Mouse (Mus musculus) midbrain, embryonic 14.5 days (tissue): ENCODE results near the gene Paqr3. TPM values are rescaled to one million over a fixed set of nuclear protein-coding genes. Genes with fewer than 3 reads are reported as not detected.

ENCODE experiments used
- ATAC-seq: fragments of 200-750 bp; cut with Nextera tagmentation; 2 replicates; pipeline ENCODE4 v1.8.0; 2017; ENCODE audit warnings: moderate number of reproducible peaks, moderate library complexity; ENCODE audit not compliant: low FRiP score, low TSS enrichment
- DNase-seq: peaks from one replicate; pipeline ENCODE4 v3.0.0-alpha.2; 2015
- H3K27ac ChIP-seq: fragments of 300-500 bp; sonication (generic); replicated peaks from 2 replicates; pipeline ENCODE4 v1.5.1; 2014; ENCODE audit warnings: mild to moderate bottlenecking, low read depth, low read length, moderate library complexity
- H3K27me3 ChIP-seq: fragments of 300-500 bp; sonication (generic); 2 replicates; pipeline ENCODE4 v1.6.1; 2014; ENCODE audit warnings: low read length, control low read depth, mixed read lengths; ENCODE audit not compliant: control insufficient read depth, insufficient read depth
- H3K36me3 ChIP-seq: fragments of 300-500 bp; sonication (generic); 2 replicates; pipeline ENCODE4 v1.6.1; 2014; ENCODE audit warnings: low read length, control low read depth; ENCODE audit not compliant: control insufficient read depth, insufficient read depth
- H3K4me1 ChIP-seq: fragments of 300-500 bp; sonication (generic); 2 replicates; pipeline ENCODE4 v1.6.1; 2014; ENCODE audit warnings: mild to moderate bottlenecking, antibody characterized with exemption, low read length, control low read depth; ENCODE audit not compliant: control insufficient read depth, insufficient read depth
- H3K4me2 ChIP-seq: fragments of 300-500 bp; sonication (generic); 2 replicates; pipeline ENCODE4 v1.6.1; 2014; ENCODE audit warnings: mild to moderate bottlenecking, low read length, moderate library complexity
- H3K4me3 ChIP-seq: fragments of 300-500 bp; sonication (generic); replicated peaks from 2 replicates; pipeline ENCODE4 v1.5.1; 2014; ENCODE audit warnings: low read depth, low read length
- H3K9ac ChIP-seq: fragments of 300-500 bp; sonication (generic); replicated peaks from 2 replicates; pipeline ENCODE4 v1.6.1; 2014; ENCODE audit warnings: mild to moderate bottlenecking, low read length, moderate library complexity
- H3K9me3 ChIP-seq: fragments of 300-500 bp; sonication (generic); 2 replicates; pipeline ENCODE4 v1.6.1; 2016; ENCODE audit warnings: low read length, control low read depth, mixed read lengths; ENCODE audit not compliant: control insufficient read depth
- WGBS: fragments of 180-500 bp; shearing (Covaris S2); extraction: QIAGEN DNeasy Blood & Tissue Kit; methylation state at CpG from one replicate; pipeline ENCODE4 v1.1.7; 2014; 5-methylcytosine and 5-hydroxymethylcytosine counted together
- polyA plus RNA-seq: library from polyadenylated mRNA; unstranded; fragments of >200 nt; fragmentation: Nextera tagmentation; extraction: Ambion mirVana; gene quantifications from 2 replicates; pipeline ENCODE4 v1.2.1, GENCODE M21; 2014

Gene Paqr3
- polyA plus RNA-seq, 1 experiment from 2014 or later = 26.9 TPM

DNA sequence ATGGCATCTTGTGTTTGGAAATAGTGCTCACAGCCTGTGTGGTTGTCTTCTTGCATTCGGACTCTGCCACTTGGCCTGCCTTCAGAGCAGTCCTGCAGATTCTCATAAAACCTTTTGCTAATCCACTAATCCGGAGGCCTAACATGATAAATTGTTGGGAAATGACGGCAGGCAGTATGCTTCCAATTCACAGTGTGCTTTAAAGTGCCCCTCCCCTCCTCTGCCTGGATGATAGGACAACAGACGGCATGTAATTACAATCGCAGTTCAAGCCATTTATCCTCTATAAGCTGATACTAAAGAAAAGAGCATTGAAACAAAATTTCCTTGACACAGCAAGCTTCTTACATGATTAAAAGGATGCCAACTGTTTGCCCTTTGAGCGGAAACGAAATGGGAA is 33.7 kb downstream of the Paqr3 start:
- WGBS = 40% methylated on average over 7 of the region's 7 CpGs
- Histone ChIP-seq H3K9ac (no peak overlapping the region), H3K4me1 (0 out of 2 replicates have a peak, but pooled peaks cover 3% of the 10 kb centered on the region), H3K27me3 (no peaks in the 10 kb centered on the region), H3K4me3 (no peak overlapping the region), H3K27ac (no peak overlapping the region), H3K9me3 (no peaks in the 10 kb centered on the region), H3K36me3 (0 out of 2 replicates have a peak, but pooled peaks cover 4% of the 10 kb centered on the region), H3K4me2 (no peak overlapping the region)
- peak; percentile 42 for DNase-seq
- ATAC-seq = no peak

DNA sequence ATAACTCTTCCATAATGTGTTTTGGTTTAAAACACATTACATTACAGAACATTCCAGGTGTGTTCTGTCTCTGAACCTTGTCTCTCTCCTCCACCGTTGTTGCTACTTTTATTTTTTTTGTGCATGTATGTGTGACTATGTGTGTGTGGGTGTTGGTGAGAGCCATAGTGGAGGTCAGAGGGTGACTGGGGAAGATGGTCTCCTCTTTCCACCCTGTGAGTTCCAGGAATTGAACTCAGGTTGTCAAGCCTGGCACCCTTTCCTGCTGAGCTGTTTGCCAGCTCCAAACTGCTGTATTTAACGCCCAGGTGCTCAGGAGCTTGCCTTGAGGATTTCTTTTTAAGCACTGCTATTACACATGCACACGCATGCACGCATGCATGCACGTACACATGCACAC is 35.2 kb downstream of the Paqr3 start:
- Histone ChIP-seq H3K36me3 (no peaks in the 10 kb centered on the region), H3K27me3 (no peaks in the 10 kb centered on the region), H3K9me3 (no peaks in the 10 kb centered on the region), H3K9ac (no peak overlapping the region), H3K4me2 (no peak overlapping the region), H3K4me1 (0 out of 2 replicates have a peak, but pooled peaks cover 3% of the 10 kb centered on the region), H3K27ac (no peak overlapping the region), H3K4me3 (no peak overlapping the region)
- ATAC-seq = no peak
- no peak for DNase-seq
- 96% methylated on average over 5 of the region's 5 CpGs for WGBS

DNA sequence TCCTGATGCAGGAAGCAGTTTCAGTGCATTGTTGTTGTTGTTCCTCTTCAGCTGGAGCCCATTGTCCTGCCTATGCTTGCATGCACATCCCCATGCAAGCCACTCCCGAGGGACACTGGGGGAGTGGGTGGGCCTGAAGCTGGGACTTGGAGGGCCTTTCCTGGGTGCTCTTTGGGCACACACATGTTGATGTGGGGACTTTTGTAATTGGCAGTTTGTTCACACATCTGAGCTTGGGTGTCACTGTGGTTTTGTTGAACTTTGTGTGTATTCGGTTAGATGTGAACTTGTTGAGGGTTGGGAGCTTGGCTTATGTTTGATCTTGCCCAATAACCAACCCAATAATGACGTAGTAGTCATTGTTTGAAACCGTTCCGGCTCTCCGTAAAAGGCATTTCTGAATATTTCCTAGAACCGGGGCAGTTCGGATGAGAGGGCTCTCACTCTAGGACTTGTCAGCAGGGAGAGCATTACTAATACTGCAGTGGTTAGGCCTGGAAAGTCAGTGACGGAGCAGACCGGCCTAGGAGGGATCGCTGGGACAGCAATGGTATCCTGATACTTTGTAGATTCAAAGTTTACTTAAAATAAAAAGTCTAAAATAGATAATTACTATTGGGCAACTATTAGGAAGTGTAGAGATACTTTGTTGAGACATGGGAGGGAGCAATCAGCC is 35.8 kb downstream of the Paqr3 start:
- Histone ChIP-seq H3K4me2 (no peak overlapping the region), H3K4me1 (0 out of 2 replicates have a peak, but pooled peaks cover 3% of the 10 kb centered on the region), H3K9me3 (no peaks in the 10 kb centered on the region), H3K4me3 (no peak overlapping the region), H3K36me3 (0 out of 2 replicates have a peak, but pooled peaks cover under 1% of the 10 kb centered on the region), H3K27ac (no peak overlapping the region), H3K9ac (no peak overlapping the region), H3K27me3 (no peaks in the 10 kb centered on the region)
- WGBS = 92% methylated on average over 11 of the region's 11 CpGs
- DNase-seq = no peak
- no peak for ATAC-seq

DNA sequence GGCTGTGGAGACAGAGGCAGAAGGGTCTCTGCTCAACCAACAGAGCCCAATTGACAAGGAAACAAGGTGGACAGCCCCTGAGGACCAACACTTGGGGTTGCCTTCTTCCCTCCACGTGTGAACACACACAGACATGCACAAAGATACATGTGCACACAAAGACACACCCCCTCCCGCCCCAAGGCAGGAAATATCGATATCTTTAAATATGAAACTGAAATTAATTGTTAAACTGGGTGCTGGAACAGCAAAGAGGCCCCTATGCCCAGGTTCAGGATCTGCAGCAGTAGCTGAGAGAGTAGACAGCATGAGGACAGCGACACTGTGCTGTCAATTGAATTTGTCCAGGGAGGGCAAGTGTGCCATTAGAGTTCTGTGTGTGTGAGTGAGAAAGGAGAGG is 45.6 kb downstream of the Paqr3 start:
- Histone ChIP-seq H3K4me3 (no peak overlapping the region), H3K4me1 (no peaks in the 10 kb centered on the region), H3K27ac (no peak overlapping the region), H3K27me3 (no peaks in the 10 kb centered on the region), H3K9me3 (no peaks in the 10 kb centered on the region), H3K36me3 (peaks cover 46% of the 10 kb centered on the region), H3K4me2 (no peak overlapping the region), H3K9ac (no peak overlapping the region)
- no peak for DNase-seq
- 93% methylated on average over 4 of the region's 4 CpGs for WGBS
- ATAC-seq = no peak

DNA sequence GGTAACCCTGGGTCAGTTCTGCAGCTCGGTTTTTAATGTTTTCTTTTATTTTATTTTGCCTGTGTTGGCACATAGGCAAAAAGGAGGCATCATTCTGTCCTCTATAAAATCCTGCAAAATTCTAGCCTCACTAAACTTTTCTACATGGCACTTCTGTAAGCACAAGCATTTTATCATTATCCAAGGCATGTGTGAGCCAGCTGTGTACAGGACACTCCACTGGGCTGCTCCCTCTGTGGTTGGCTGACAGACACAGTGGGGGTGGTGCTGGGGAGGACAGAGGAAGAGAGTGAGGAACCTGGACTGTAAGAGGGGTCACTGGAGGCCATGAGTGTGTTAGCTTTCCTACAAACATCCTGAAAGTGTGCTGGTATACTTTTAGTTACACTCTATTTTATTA is 49.4 kb downstream of the Paqr3 start:
- Histone ChIP-seq H3K36me3 (peaks cover 36% of the 10 kb centered on the region), H3K4me3 (no peak overlapping the region), H3K9ac (no peak overlapping the region), H3K4me1 (no peaks in the 10 kb centered on the region), H3K27ac (no peak overlapping the region), H3K27me3 (no peaks in the 10 kb centered on the region), H3K9me3 (no peaks in the 10 kb centered on the region), H3K4me2 (no peak overlapping the region)
- ATAC-seq (no peak), DNase-seq (no peak)
- 76% methylated on average over 1 of the region's 1 CpGs for WGBS

DNA sequence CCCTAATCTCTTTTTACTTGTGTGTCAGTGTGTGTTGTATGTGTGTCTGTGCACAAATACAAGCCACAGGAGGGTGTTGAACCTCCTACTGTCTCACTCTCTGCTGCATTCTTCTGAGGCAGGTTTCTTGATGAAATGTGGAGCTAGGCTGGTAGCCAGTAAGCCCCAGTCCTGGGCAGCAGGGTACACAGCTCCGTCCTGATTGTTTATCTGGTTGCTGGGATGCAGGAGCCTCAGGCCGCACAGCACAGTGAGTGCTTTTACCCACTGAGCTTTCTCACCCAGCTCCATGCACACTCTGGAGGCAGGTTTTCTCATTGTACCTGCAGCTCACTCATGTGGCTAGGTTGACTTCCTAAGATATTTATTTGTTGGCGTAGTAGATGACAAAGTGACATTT is 50.5 kb downstream of the Paqr3 start:
- H3K27ac ChIP-seq = no peak overlapping the region
- H3K4me3 ChIP-seq = no peak overlapping the region
- DNase-seq = no peak
- 63% methylated on average over 3 of the region's 3 CpGs for WGBS
- H3K4me1 ChIP-seq = no peaks in the 10 kb centered on the region
- no peaks in the 10 kb centered on the region for H3K9me3 ChIP-seq
- H3K36me3 ChIP-seq = peaks cover 31% of the 10 kb centered on the region
- no peak overlapping the region for H3K9ac ChIP-seq
- H3K27me3 ChIP-seq = no peaks in the 10 kb centered on the region
- H3K4me2 ChIP-seq = no peak overlapping the region
- no peak for ATAC-seq

DNA sequence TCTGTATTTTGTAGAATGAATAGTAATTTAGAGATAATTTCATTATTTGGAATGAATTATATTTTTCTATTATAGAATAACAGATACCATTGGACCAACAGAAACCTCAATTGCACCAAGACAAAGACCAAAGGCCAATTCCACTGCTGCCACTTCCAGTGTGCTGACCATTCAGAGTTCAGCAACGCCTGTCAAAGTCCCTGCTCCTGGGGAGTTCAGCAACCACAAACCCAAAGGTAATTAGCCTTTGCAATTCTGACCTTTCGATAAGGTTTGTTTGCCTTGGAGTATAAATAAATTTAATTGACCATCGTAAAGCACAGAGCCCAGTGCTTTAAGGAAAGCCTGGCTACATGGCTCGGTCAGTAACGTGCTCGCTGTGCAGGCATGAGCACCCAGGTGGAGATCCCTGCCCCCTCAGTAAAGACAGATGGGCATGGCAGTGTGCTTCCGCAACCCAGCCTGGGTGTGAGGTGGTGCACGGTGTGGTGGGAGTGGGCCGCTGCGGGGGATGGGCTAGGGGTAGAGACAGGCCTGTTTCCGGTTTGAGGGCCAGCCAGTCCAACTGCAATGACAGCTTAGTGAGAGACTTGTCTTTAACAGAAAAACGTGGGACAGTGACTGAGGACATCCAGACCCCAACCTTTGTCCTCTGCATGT is 54.5 kb downstream of the Paqr3 start:
- no peaks in the 10 kb centered on the region for H3K9me3 ChIP-seq
- DNase-seq (no peak), ATAC-seq (no peak)
- H3K9ac ChIP-seq = no peak overlapping the region
- WGBS = 90% methylated on average over 12 of the region's 12 CpGs
- no peak overlapping the region for H3K4me3 ChIP-seq
- H3K27me3 ChIP-seq = no peaks in the 10 kb centered on the region
- H3K36me3 ChIP-seq = peaks cover 16% of the 10 kb centered on the region
- no peaks in the 10 kb centered on the region for H3K4me1 ChIP-seq
- no peak overlapping the region for H3K4me2 ChIP-seq
- H3K27ac ChIP-seq = no peak overlapping the region

DNA sequence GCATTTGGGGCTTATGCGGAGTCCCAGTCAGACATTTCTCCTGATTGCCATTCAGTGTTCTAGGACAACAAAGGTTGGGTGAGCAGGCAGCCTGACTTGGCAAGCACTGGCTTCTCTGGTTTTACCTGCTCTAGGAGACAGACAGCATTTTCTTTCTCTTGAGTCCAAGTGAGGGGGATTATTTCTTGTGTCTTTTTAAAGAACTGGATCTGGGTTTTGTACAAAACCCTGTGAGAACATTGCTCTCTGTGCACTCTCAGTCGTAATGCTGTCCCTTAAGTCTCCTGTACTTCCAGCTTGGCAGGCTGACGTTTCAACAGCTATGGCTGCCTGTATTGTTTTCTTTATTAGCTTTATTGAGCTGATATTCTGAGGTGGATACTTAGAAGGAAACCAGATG is 55.0 kb downstream of the Paqr3 start:
- Histone ChIP-seq H3K27ac (no peak overlapping the region), H3K4me2 (no peak overlapping the region), H3K36me3 (peaks cover 15% of the 10 kb centered on the region), H3K9ac (no peak overlapping the region), H3K9me3 (no peaks in the 10 kb centered on the region), H3K4me1 (no peaks in the 10 kb centered on the region), H3K4me3 (no peak overlapping the region), H3K27me3 (no peaks in the 10 kb centered on the region)
- WGBS = 85% methylated on average over 3 of the region's 3 CpGs
- DNase-seq = no peak
- no peak for ATAC-seq

DNA sequence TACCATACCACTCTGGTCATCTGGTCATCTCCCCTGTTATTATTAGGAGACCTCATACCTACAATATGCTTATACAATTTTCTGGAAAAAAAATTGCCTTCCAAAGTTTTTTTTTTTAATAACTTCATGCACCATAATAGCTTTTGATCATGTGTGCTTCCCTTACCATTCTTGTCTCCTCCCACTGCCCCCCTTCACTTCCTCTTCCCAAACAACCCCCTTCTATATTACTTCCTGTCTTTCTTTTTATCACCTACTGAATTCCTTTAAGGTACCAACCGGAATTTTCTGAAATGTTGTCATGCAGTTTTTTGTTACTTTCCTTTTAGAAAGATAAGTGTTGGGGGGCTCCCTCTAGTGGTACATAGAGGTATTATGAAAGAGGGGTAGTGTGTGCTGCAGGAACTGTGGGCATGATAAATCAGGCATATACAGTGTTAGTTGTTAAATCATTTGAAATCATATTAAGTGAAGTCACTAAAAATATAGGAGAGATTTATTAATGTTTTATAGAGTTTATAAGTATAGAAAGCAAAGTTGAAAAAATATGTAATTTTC is 55.8 kb downstream of the Paqr3 start:
- WGBS = 15% methylated on average over 1 of the region's 1 CpGs
- no peak overlapping the region for H3K4me3 ChIP-seq
- no peaks in the 10 kb centered on the region for H3K9me3 ChIP-seq
- H3K36me3 ChIP-seq = peaks cover 15% of the 10 kb centered on the region
- H3K9ac ChIP-seq = no peak overlapping the region
- H3K27ac ChIP-seq = no peak overlapping the region
- H3K4me1 ChIP-seq = no peaks in the 10 kb centered on the region
- no peaks in the 10 kb centered on the region for H3K27me3 ChIP-seq
- ATAC-seq (no peak), DNase-seq (peak; percentile 91)
- no peak overlapping the region for H3K4me2 ChIP-seq
